Mouse (Mus musculus): ENCODE data around the gene Adamts18.

DNA sequence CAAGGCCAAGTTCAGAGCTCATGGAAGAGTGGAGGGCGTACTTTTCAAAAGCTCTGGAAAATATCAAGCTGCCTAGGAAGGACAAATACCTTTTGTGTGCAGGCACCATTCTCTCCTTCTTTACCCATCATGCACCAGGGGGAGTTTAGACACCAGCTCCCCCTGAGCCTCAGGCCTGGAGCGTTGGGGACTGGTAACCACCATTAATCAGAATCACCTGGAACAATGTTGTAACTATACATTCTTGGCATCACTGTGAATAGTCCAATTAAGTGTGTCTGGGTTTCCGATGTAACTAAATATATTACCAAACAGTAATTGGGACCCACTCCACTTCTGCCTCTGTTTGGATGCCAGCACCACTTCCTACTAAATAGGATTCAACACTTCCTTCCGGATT lies 5.2 kb upstream of the Adamts18 start:
- TF ChIP-seq CTCF (IDR thresholded peaks at IDR 0.05; ENCODE audit: control insufficient read depth, insufficient read depth, low read length) (no peak), POLR2A (IDR thresholded peaks at IDR 0.05; ENCODE audit: borderline replicate concordance, control insufficient read depth, low read depth, low read length) (no peak)
